Mouse (Mus musculus): Measurements from ENCODE around the gene Ecm1.

Ecm1 gene

GRCm38 (mm10) chr3:95728906-95729305 lies 10.5 kb downstream of the Ecm1 start:
- DNase-seq (ENCODE audit: low read depth, low spot score): peak; percentile 84

- peak; percentile 97 for DNase-seq (ENCODE audit: low read depth, low spot score)
These were observed 12.5 kb downstream of the Ecm1 start for GRCm38 (mm10) chr3:95726696-95727358.

GRCm38 (mm10) chr3:95725863-95726262 lies 13.5 kb downstream of the Ecm1 start:
- peak; percentile 91 for DNase-seq (ENCODE audit: low read depth, low spot score)

GRCm38 (mm10) chr3:95722386-95722785 lies 17.0 kb downstream of the Ecm1 start:
- DNase-seq (ENCODE audit: low read depth, low spot score): no peak

GRCm38 (mm10) chr3:95718153-95718552 lies 21.2 kb downstream of the Ecm1 start:
- DNase-seq (ENCODE audit: low read depth, low spot score): no peak

GRCm38 (mm10) chr3:95716075-95716474 lies 23.3 kb downstream of the Ecm1 start:
- no peak for DNase-seq (ENCODE audit: low read depth, low spot score)

- no peak for DNase-seq (ENCODE audit: low read depth, low spot score)
These were observed 29.4 kb downstream of the Ecm1 start for GRCm38 (mm10) chr3:95709967-95710366.

- DNase-seq (ENCODE audit: low read depth, low spot score): no peak
These were observed 30.3 kb downstream of the Ecm1 start for GRCm38 (mm10) chr3:95709044-95709443.

- DNase-seq (ENCODE audit: low read depth, low spot score): peak; percentile 81
These were observed 31.9 kb downstream of the Ecm1 start for GRCm38 (mm10) chr3:95707497-95707896.

- DNase-seq (ENCODE audit: low read depth, low spot score): no peak
These were observed 33.1 kb downstream of the Ecm1 start for GRCm38 (mm10) chr3:95706273-95706672.

- no peak for DNase-seq (ENCODE audit: low read depth, low spot score)
These were observed 34.8 kb downstream of the Ecm1 start for GRCm38 (mm10) chr3:95704612-95705011.

GRCm38 (mm10) chr3:95703276-95703675 lies 36.1 kb downstream of the Ecm1 start:
- no peak for DNase-seq (ENCODE audit: low read depth, low spot score)

- DNase-seq (ENCODE audit: low read depth, low spot score): peak; percentile 89
These were observed 37.4 kb downstream of the Ecm1 start for GRCm38 (mm10) chr3:95701877-95702540.

- DNase-seq (ENCODE audit: low read depth, low spot score): no peak
These were observed 38.3 kb downstream of the Ecm1 start for GRCm38 (mm10) chr3:95701085-95701484.

- no peak for DNase-seq (ENCODE audit: low read depth, low spot score)
These were observed 39.1 kb downstream of the Ecm1 start for GRCm38 (mm10) chr3:95700233-95700681.

GRCm38 (mm10) chr3:95698286-95698685 lies 41.1 kb downstream of the Ecm1 start:
- DNase-seq (ENCODE audit: low read depth, low spot score): no peak

GRCm38 (mm10) chr3:95696360-95696759 lies 43.0 kb downstream of the Ecm1 start:
- peak; percentile 100 for DNase-seq (ENCODE audit: low read depth, low spot score)

- DNase-seq (ENCODE audit: low read depth, low spot score): peak; percentile 74
These were observed 43.6 kb downstream of the Ecm1 start for GRCm38 (mm10) chr3:95695796-95696195.

GRCm38 (mm10) chr3:95694808-95695703 lies 44.3 kb downstream of the Ecm1 start:
- no peak for DNase-seq (ENCODE audit: low read depth, low spot score)

GRCm38 (mm10) chr3:95693821-95694807 lies 45.3 kb downstream of the Ecm1 start:
- DNase-seq (ENCODE audit: low read depth, low spot score): peak; percentile 47

- DNase-seq (ENCODE audit: low read depth, low spot score): no peak
These were observed 46.7 kb downstream of the Ecm1 start for GRCm38 (mm10) chr3:95692677-95693076.
